Mouse (Mus musculus) urinary bladder, postnatal 14 days (tissue): ENCODE data around the gene Haus3.

Source experiments
- DNase-seq: peaks from one replicate; pipeline ENCODE4 v3.0.0; 2021; ENCODE audit warnings: low spot score

Gene Haus3

GRCm38 (mm10) chr5:34168950-34169891, at the start of gene Haus3, which contains the start of gene Poln:
Gene Haus3, minus strand, starts transcription at chr5:34169527.
Gene Poln, minus strand, starts transcription at chr5:34169448.
- peak; percentile 97 for DNase-seq

GRCm38 (mm10) chr5:34218672-34219071, 49.3 kb upstream of the Haus3 start:
- DNase-seq = no peak

GRCm38 (mm10) chr5:34217756-34218155, 48.4 kb upstream of the Haus3 start:
- DNase-seq = no peak

- DNase-seq = no peak
Observed at GRCm38 (mm10) chr5:34216025-34216424, 46.7 kb upstream of the Haus3 start.

DNA sequence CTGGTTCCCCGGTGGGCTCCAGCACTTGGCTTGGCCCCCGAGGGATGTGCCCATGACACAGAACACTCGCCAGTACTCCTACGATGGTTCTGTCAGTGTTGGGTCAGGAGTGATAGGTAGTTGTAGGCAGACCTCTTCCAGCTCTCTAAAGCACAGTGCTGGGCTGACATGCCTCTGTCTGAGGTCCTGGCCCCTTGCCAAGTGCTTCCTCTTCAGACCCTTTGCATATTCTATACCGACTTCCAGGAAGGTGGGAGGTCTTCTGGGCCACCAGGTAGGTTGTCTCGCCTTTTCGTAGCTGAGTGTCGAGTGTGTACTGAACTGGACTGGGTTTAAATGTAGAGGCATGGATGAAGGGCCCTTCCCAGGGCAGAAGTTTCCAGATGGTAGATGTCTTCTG, 44.3 kb upstream of the Haus3 start:
- DNase-seq = no peak

DNA sequence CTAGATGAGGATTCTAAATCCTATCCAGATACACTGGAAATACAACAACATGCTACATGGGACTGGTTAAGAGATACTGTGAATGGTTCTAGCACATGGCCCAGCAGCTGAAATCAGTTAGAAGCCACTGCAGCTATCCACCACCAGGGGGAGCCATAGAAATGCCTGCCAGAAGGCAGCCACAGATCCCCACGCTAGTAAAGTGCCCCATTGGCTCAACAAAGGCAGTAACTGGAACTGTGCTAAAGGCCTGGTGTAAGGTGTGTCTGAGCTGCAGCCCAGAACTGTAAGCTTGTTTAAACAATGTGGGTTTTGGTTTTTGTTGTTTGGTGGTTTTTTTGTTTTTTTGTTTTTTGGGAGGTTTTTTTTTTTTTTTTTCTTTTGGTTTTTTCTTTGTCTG, 41.0 kb upstream of the Haus3 start:
- peak; percentile 81 for DNase-seq

DNA sequence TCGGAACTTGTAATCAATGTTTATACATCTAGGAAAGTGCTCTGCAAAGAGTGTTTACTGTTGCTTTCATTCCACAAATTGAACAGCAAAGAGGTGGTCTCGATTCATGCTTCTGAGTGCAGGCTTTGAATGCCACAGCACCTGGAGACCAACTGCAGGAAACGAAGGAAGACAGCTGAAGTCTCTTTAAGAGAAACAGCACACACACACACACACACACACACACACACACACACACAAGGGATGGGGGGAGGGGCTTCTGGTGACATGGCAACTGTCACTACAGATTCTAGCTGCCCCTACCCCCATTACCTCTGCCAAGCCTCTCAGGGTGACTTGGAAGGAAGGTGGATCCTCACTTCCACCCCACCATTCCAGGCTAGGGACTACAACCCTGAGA, 38.2 kb upstream of the Haus3 start:
- no peak for DNase-seq

DNA sequence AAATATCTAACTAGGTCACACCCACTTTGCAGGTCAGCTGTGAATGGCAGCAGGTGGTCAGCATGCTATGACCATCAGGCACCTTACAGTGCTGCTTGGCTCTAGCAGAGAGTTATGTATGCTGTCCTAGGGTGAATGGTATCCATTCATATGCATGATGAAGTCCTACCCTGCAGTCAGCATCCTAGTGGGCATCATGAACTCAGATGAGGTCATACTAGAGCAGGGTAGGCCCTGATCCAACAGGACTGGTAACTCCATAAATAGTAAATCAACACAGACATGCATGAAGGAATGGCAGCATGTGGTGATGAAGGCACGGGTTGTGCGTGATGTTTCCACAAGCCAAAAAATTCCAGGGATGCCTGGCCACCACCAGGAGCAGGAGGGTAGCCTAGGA, 36.5 kb upstream of the Haus3 start:
- DNase-seq = no peak

DNA sequence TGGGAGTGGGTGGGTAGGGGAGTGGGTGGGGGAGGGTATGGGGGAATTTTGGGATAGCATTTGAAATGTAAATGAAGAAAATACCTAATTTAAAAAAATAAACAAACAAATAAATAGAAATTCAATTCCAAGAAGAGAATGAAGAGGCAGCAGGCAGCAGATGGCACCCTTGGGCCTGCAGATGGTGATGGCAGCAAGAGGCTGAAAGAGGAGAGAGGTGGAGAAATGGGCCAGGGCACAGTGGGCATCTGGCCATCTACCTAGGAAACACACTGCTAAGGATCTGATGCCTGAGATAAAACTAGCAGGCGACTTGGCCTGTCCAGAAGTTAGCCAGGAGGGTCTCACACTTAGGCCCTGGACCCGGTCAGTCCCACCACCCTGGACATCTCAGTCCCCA, 35.6 kb upstream of the Haus3 start:
- DNase-seq = no peak

DNA sequence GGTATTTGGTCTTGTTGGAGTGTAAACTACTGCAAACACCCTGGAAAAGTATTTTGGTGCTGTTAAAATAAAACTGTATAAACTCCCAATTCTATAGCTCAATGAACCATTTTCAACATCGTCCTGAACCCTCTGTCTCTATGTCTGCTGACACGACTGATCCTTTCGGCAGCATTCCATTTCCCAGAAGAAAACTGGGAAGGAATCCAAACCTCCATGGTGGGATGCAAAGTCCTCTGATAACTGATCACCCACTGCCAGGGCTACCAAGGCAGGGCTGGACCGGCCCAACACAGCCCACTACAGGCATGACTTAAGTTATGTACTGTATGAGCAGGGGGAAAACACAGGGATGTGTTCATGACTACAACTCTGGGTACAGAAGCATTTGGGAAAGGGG, 32.7 kb upstream of the Haus3 start:
- DNase-seq = no peak

- no peak for DNase-seq
Observed at GRCm38 (mm10) chr5:34201396-34201795, 32.1 kb upstream of the Haus3 start.

- no peak for DNase-seq
Observed at GRCm38 (mm10) chr5:34198615-34199014, 29.3 kb upstream of the Haus3 start.

DNA sequence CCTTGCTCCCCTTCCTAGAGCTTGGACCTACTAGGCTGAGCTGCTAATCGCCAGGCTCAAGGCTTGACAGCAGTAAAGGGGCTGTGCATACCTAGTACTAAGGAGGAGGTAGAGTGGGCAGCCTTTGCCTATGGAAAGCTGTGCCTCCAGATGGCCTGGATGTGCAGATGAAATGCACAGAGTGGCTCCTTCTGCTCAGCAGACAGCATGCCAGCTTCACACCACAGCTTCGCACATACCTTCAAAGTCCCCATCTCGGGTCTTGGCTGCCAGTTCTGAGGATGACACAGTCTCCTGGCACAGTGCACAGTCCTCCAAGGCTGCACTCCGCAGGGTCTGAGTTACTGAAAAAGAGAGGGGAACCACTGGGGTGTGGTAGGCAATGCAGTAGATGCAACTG, 27.9 kb upstream of the Haus3 start:
- DNase-seq = no peak

DNA sequence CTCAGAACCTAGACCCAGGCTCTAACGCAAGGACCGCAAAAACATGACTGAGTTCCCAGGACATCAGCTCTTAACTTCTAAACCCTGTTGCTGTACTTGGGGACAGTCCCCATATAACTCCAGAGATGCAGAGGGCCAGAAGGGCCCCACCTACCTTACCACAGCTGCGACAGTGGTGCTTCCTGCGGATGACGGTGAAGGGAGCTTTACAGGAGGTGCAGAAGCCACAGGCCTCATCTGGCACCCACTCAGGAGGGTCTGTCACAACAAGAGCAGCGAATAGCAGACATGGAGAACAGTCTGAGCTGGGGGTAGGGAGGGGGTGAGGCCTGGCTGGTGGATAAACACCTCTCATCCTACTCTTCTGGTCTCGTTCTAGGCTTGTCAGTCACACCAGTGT, 27.1 kb upstream of the Haus3 start:
- no peak for DNase-seq

GRCm38 (mm10) chr5:34195786-34196185, 26.5 kb upstream of the Haus3 start:
- DNase-seq = no peak

- DNase-seq = no peak
Observed at GRCm38 (mm10) chr5:34194975-34195662, 25.8 kb upstream of the Haus3 start.

- DNase-seq = no peak
Observed at GRCm38 (mm10) chr5:34194426-34194825, 25.1 kb upstream of the Haus3 start.

- DNase-seq = peak; percentile 25
Observed at GRCm38 (mm10) chr5:34191843-34192242, 22.5 kb upstream of the Haus3 start.

GRCm38 (mm10) chr5:34191021-34191420, 21.7 kb upstream of the Haus3 start:
- peak; percentile 64 for DNase-seq

DNA sequence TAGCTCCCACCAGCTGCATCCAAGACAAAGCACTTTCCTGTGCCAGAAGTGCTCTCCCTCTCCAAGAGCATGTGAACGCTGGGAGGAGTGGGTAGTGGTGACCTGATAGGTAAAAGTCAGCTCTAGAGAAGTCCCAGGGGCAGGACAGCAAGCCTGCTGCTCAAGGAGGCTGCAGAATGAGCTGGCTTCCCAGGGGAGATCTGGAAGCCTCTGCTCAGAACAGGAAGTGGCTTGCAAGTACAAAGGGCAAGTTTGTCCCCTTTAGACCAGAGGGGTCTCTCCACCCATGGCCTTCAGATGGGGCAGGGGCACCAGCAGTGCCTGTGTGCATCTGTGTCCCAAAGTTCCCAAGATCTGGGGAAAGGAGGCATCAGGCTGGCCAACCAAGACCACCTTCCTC, 20.2 kb upstream of the Haus3 start:
- no peak for DNase-seq

GRCm38 (mm10) chr5:34188856-34189255, 19.5 kb upstream of the Haus3 start:
- no peak for DNase-seq

DNA sequence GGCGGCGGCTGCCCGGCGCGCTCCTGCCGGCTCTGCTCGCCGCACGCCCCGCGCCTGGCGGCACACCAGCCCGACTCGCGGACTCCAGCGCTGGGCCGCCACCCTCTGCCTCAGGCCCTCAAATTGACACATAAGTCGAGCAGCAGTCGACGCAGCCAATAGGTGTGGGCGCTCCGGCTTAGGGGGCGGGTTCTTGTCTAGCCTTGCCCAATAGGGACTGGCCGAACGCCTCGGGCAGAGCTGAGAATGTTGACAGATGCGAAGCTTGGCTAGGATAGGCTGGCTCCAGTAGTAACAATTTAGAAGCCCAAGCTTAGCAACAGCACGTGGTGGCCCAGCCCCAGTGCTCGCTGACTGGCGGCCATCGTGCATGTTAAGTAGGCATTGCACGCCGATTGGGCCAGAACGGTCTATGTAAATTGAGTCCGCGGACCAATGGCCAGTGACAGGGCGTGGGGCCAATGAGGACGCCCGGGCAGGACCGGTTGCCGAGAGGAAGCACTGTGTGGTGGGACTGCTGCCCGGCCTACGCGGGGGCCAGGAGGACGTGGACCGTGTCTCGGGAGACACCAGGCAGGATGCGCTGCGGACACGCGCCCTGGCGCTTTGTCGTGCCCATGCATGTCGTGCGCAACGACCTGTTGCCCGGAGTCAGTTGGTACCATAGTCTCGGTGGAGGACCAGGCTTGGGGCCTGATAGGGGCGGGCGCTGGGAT, 18.4 kb upstream of the Haus3 start, which contains the start of gene Mxd4:
TSS of gene Mxd4 (minus strand) at position 120 of the 716 bp plus-strand sequence.
- DNase-seq = peak; percentile 99
